Mouse (Mus musculus) midbrain, embryonic 12.5 days (tissue): Measurements from ENCODE around the gene Cadps. TPM values are rescaled to one million over a fixed set of nuclear protein-coding genes. Genes with fewer than 3 reads are reported as not detected.

ENCODE experiments used
- ATAC-seq: fragments of 200-750 bp; cut with Nextera tagmentation; 2 replicates; pipeline ENCODE4 v1.8.0; 2017; ENCODE audit warnings: low read depth, moderate TSS enrichment, moderate library complexity; ENCODE audit not compliant: low FRiP score
- H3K27ac ChIP-seq: fragments of 300-500 bp; sonication (generic); replicated peaks from 2 replicates; pipeline ENCODE4 v1.5.1; 2016; ENCODE audit warnings: mild to moderate bottlenecking
- H3K27me3 ChIP-seq: fragments of 300-500 bp; sonication (generic); 2 replicates; pipeline ENCODE4 v1.6.1; 2016; ENCODE audit warnings: mild to moderate bottlenecking
- H3K36me3 ChIP-seq: fragments of 300-500 bp; sonication (generic); 2 replicates; pipeline ENCODE4 v1.6.1; 2016
- H3K4me1 ChIP-seq: fragments of 300-500 bp; sonication (generic); 2 replicates; pipeline ENCODE4 v1.6.1; 2016
- H3K4me2 ChIP-seq: fragments of 300-500 bp; sonication (generic); replicated peaks from 2 replicates; pipeline ENCODE4 v1.6.1; 2016; ENCODE audit warnings: mild to moderate bottlenecking, moderate library complexity
- H3K4me3 ChIP-seq: fragments of 300-500 bp; sonication (generic); 2 replicates; pipeline ENCODE4 v1.5.1; 2016; ENCODE audit warnings: mild to moderate bottlenecking
- H3K9ac ChIP-seq: fragments of 300-500 bp; sonication (generic); replicated peaks from 2 replicates; pipeline ENCODE4 v1.6.1; 2016; ENCODE audit warnings: mild to moderate bottlenecking, moderate library complexity
- H3K9me3 ChIP-seq: fragments of 300-500 bp; sonication (generic); 2 replicates; pipeline ENCODE4 v1.6.1; 2016; ENCODE audit warnings: mild to moderate bottlenecking
- WGBS: fragments of 180-500 bp; shearing (Covaris S2); methylation state at CpG from one replicate; pipeline ENCODE4 v1.1.7; 2016; 5-methylcytosine and 5-hydroxymethylcytosine counted together
- polyA plus RNA-seq: library from polyadenylated mRNA; unstranded; fragments of >200 nt; fragmentation: Nextera tagmentation; extraction: Ambion mirVana; gene quantifications from 2 replicates; pipeline ENCODE4 v1.2.1, GENCODE M21; 2016

The Cadps gene
- polyA plus RNA-seq, 1 experiment from 2014 or later, result 15.0 TPM

DNA sequence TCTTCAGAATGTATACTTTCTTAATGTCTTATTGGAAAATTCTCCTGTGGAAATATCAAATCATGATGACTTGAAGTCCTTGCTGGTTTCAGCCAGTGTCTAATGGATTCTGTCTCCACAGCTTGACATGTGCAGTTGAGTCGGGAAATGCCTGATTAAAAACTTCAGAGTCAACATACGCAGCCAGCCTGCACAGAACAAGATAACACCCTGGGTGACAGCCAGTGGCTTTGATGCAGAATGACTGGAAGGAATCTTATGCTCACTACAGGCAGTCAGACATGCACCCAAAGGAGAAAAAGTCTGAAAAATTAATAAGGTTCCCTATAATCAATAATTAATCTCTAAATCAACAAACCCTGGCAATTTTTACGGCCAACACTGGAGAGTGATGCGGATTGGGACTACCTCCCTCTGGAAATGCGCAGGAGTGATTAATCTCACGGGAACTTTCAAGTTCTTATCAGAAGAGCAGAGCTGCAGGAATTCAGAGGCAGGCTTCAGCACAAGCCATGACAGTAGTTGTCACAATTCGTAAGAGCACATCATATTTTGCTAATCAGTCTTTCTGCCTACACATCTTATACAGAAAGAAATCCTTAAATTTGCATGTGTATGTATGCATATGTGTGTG is 185.6 kb downstream of the Cadps start:
- H3K9ac ChIP-seq, result no peak overlapping the region
- no peaks in the 10 kb centered on the region for H3K9me3 ChIP-seq
- ATAC-seq, result peak; percentile 54; the same call in 1 of the 2 replicates
- no peak overlapping the region for H3K4me3 ChIP-seq
- no peak overlapping the region for H3K27ac ChIP-seq
- 72% methylated on average over 7 of the region's 7 CpGs for WGBS
- H3K27me3 ChIP-seq, result no peaks in the 10 kb centered on the region
- H3K4me1 ChIP-seq, result no peaks in the 10 kb centered on the region
- no peak overlapping the region for H3K4me2 ChIP-seq
- no peaks in the 10 kb centered on the region for H3K36me3 ChIP-seq

DNA sequence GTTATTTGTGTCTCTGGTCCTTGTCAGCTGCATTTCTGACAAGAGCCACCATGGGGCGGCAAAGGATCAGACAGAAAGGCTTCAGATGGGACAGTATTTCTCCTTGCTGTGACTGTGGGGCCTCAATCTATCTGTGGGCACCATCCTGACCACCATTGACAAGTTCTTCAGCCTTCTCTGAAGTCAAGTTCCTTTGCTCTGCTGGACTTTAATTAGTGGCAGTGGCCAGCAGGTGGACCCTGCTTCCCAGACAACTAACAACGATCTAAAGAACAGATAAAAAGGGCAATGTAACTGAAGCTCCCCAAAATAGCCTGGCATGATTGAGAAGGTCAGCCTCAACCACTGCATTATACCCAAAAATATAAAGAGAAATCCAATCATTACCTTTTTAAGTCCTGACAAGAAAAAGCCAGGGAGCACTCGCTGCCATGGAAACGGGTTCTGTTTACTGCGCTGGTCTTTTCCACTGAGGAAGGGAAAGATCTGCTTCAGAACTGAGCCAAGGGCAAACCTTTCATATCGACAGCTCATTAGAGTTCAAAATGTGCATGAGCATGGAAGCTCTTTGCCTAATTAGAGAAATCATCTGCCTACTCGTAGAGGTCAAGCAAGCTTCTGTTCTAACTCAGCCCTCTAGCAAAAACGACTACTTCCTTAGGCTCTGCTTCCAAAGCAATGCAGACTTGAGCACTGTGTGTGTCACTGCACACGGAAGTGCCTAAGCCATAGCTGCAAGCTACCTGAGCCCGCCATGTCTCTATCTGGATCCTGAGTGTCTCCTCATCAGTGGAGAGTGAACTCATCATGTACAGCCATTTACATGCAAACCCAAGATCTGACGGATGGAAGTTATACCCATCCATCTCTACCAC is 198.4 kb downstream of the Cadps start:
- Histone ChIP-seq H3K27me3 (no peaks in the 10 kb centered on the region), H3K36me3 (no peaks in the 10 kb centered on the region), H3K9ac (no peak overlapping the region), H3K4me1 (no peaks in the 10 kb centered on the region), H3K4me2 (no peak overlapping the region), H3K27ac (no peak overlapping the region), H3K4me3 (no peak overlapping the region), H3K9me3 (no peaks in the 10 kb centered on the region)
- peak; percentile 65; the same call in 1 of the 2 replicates for ATAC-seq
- WGBS, result 78% methylated on average over 11 of the region's 11 CpGs

DNA sequence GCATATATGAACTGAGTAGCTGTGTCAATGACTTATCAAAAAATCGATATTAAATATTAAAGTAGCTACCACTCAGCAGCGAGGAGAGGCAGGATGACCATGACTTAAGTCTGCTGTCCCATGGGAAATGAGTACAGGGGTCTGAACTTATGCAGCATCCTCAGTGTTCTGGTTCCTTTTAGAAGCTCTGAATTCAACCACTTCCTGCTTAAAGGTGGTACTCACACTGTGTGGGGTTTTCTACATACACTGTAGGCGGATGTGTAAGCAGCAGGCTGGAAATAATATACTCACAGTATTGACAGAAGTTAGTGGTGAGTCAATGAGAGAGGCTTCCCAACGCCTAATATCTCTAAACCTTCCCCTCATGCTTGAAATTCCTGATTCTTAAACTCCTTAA is 215.9 kb downstream of the Cadps start:
- Histone ChIP-seq H3K4me1 (no peaks in the 10 kb centered on the region), H3K9me3 (no peaks in the 10 kb centered on the region; the same call in 1 of the 2 replicates)

DNA sequence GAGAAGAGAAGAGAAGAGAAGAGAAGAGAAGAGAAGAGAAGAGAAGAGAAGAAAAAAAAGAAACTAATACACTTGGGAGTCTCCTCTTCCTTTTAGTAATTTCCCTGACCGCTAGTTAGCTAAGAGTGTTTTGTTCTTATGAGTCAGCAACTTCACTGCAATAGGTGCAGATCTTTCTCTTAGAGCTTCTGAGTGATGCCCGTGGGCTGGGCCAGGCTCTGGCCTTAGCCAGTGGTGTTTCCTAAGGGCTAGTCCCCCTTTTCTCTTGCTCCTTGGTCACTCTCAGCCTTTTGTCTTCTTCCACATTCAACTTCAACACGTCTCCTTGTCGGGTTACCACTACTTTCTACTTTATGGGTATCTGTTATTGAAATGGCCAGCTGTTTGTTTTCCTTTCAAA is 216.7 kb downstream of the Cadps start:
- no peaks in the 10 kb centered on the region for H3K27me3 ChIP-seq
- no peak overlapping the region for H3K4me2 ChIP-seq
- H3K4me3 ChIP-seq, result no peak overlapping the region
- ATAC-seq, result no peak
- H3K36me3 ChIP-seq, result peaks cover 6% of the 10 kb centered on the region; the same call in 1 of the 2 replicates
- no peaks in the 10 kb centered on the region; the same call in 1 of the 2 replicates for H3K9me3 ChIP-seq
- WGBS, result 85% methylated on average over 4 of the region's 4 CpGs
- no peak overlapping the region for H3K9ac ChIP-seq
- no peak overlapping the region for H3K27ac ChIP-seq
- no peaks in the 10 kb centered on the region for H3K4me1 ChIP-seq

More for the DNA sequence above, 215.9 kb downstream of the Cadps start:
- Histone ChIP-seq H3K27ac (no peak overlapping the region), H3K4me3 (no peak overlapping the region), H3K4me2 (no peak overlapping the region), H3K36me3 (peaks cover 6% of the 10 kb centered on the region; the same call in 1 of the 2 replicates), H3K9ac (no peak overlapping the region), H3K27me3 (no peaks in the 10 kb centered on the region)
- 85% methylated on average over 4 of the region's 4 CpGs for WGBS
- no peak for ATAC-seq

DNA sequence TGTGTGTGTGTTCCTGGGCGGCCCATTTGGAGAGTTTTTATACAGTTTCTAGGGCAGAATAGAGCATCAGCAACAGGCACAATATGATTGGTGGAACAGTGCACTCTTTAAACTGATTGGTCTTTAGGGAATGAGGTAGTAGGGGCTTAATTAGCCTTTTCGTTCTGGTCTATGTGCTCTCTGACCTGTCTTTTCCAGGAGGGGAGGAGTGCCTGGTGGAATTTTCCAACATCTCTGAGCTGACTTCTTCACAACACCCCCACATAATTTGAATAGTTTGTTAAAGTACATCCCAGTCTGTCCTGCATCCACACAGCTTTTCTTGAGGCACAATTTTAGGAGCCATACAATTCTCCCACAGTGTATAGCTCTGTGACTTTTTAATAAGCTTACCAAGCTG is 220.8 kb downstream of the Cadps start:
- H3K4me1 ChIP-seq, result no peaks in the 10 kb centered on the region
- WGBS, result 91% methylated on average over 2 of the region's 2 CpGs
- H3K27me3 ChIP-seq, result no peaks in the 10 kb centered on the region
- no peak overlapping the region for H3K9ac ChIP-seq
- no peak overlapping the region for H3K4me3 ChIP-seq
- no peak overlapping the region for H3K4me2 ChIP-seq
- no peaks in the 10 kb centered on the region; the same call in 1 of the 2 replicates for H3K9me3 ChIP-seq
- peaks cover 6% of the 10 kb centered on the region; the same call in 1 of the 2 replicates for H3K36me3 ChIP-seq
- no peak for ATAC-seq
- H3K27ac ChIP-seq, result no peak overlapping the region

DNA sequence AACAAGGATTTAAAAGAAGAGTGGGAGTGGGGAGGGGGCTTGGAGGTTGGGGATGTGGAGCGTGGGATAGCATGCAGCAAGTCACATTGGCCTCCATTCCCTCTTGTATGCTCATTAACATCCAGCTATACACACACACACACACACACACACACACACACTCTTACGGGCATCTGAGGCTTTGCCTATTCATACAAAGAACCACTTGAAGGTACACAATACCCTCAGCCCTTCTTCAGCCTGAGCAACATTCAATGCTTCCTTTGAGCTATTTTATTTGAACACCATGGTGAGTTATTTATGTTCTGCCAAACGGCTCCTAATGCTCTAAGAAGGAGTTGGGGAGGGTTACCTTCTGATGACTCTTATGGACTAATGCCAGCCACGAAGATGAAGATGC is 227.6 kb downstream of the Cadps start:
- Histone ChIP-seq H3K4me3 (no peak overlapping the region), H3K27ac (no peak overlapping the region), H3K4me1 (peaks cover 8% of the 10 kb centered on the region; the same call in 1 of the 2 replicates), H3K4me2 (no peak overlapping the region), H3K9ac (no peak overlapping the region), H3K9me3 (no peaks in the 10 kb centered on the region), H3K36me3 (0 out of 2 replicates have a peak, but pooled peaks cover 4% of the 10 kb centered on the region), H3K27me3 (no peaks in the 10 kb centered on the region)
- peak; percentile 60; the same call in 1 of the 2 replicates for ATAC-seq
- WGBS, result 57% methylated on average over 4 of the region's 4 CpGs

DNA sequence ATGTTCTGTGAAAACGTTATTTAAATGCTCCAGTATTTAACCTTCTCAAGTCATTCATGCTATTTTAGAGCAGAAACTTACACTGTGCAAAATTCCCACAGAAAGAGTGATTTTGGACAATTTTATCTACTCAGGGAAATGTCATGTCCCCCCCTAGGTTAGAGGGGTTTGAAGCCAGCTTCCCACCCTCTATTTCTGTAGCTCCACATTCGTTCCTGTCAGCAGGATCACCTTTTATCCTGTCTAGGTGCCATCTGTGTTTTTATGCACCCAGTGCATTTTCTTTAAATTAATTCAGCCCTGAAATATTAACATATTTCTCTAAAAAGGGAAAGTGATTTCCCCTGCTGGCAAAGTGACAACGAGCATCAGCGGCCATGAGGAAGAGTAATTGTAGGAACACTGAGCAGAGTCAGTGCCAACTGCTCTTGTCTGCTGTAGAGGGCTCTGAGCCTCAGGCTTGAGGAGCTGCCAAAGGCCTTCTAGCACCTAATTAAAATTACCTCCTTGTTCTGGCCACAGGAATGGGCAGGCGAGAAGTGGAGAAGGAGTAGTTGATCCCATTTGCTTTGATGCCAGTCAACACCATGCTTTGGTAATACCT is 230.3 kb downstream of the Cadps start:
- no peak overlapping the region for H3K4me2 ChIP-seq
- no peak overlapping the region for H3K4me3 ChIP-seq
- H3K9ac ChIP-seq, result no peak overlapping the region
- no peak overlapping the region for H3K27ac ChIP-seq
- no peaks in the 10 kb centered on the region for H3K27me3 ChIP-seq
- peaks cover 8% of the 10 kb centered on the region; the same call in 1 of the 2 replicates for H3K4me1 ChIP-seq
- ATAC-seq, result no peak
- no peaks in the 10 kb centered on the region for H3K9me3 ChIP-seq
- H3K36me3 ChIP-seq, result 0 out of 2 replicates have a peak, but pooled peaks cover 4% of the 10 kb centered on the region
- WGBS, result 87% methylated on average over 5 of the region's 5 CpGs

DNA sequence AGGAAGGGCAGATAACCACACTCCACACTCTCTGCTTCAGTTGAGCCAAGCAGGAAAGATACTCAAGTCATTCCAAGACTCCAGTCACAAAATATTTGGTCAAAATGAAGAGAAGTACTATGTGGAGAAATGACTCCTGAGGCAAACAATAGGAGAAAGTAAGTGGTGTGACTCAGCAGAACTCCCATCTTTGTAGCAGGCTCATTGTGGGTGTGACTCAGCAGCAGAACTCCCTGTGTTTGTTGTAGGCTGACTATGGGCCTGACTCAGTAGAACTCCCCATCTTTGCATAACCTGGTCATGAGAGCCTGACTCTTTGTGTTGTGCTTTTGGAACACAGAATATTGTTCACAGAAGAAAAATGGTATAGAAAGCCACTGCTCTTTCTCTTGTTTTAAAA is 231.1 kb downstream of the Cadps start:
- no peak for ATAC-seq
- peaks cover 8% of the 10 kb centered on the region; the same call in 1 of the 2 replicates for H3K4me1 ChIP-seq
- no peak overlapping the region for H3K4me2 ChIP-seq
- H3K4me3 ChIP-seq, result no peak overlapping the region
- H3K9me3 ChIP-seq, result no peaks in the 10 kb centered on the region
- H3K9ac ChIP-seq, result no peak overlapping the region
- 0 out of 2 replicates have a peak, but pooled peaks cover 2% of the 10 kb centered on the region for H3K36me3 ChIP-seq
- no peaks in the 10 kb centered on the region for H3K27me3 ChIP-seq
- no peak overlapping the region for H3K27ac ChIP-seq

DNA sequence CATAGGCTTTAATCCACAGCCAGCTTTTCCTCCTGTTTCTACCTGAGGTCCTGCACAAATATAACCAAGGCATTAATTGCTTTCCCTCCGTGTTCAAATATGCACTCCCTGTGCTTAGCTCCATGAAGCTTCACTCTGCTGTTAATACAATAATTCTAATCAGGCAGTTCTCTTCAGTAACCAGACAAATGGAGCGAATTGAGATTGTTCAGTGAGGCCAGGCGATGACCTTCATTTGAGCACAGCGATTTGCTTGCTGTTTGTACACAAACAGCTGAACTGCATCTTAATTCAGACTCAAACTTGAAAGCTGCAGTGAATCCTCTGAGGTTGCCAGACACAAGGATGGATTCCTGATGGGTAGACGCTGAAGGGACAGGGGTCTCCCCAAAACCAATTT is 239.3 kb downstream of the Cadps start:
- no peak overlapping the region for H3K27ac ChIP-seq
- 72% methylated on average over 5 of the region's 5 CpGs for WGBS
- H3K4me2 ChIP-seq, result no peak overlapping the region
- H3K9me3 ChIP-seq, result no peaks in the 10 kb centered on the region
- no peaks in the 10 kb centered on the region for H3K36me3 ChIP-seq
- H3K9ac ChIP-seq, result no peak overlapping the region
- peaks cover 4% of the 10 kb centered on the region; the same call in 1 of the 2 replicates for H3K4me1 ChIP-seq
- ATAC-seq, result no peak
- H3K4me3 ChIP-seq, result no peak overlapping the region
- H3K27me3 ChIP-seq, result no peaks in the 10 kb centered on the region

DNA sequence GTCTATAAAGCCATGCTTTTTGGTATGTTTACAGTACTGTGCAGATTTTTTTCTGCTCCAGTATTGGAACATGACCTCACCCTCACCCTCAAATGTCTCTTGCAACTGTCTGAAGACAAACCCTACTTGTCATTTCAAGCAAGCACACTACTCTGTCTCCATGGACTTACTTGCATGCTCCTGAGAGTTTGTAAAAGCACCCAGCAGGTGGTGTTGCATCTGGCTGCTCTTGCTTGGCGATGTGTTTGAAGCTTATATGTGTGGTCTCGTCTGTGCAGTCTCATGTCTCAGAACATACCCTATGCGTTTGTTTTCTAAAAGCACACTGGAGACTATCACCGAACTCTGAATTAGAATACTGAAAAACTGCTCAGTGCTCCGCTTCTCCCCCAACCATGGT is 241.2 kb downstream of the Cadps start:
- Histone ChIP-seq H3K4me1 (peaks cover 4% of the 10 kb centered on the region; the same call in 1 of the 2 replicates), H3K36me3 (no peaks in the 10 kb centered on the region), H3K27me3 (no peaks in the 10 kb centered on the region), H3K9me3 (no peaks in the 10 kb centered on the region), H3K4me2 (no peak overlapping the region), H3K4me3 (no peak overlapping the region), H3K9ac (no peak overlapping the region), H3K27ac (no peak overlapping the region)
- 76% methylated on average over 5 of the region's 5 CpGs for WGBS
- no peak for ATAC-seq

DNA sequence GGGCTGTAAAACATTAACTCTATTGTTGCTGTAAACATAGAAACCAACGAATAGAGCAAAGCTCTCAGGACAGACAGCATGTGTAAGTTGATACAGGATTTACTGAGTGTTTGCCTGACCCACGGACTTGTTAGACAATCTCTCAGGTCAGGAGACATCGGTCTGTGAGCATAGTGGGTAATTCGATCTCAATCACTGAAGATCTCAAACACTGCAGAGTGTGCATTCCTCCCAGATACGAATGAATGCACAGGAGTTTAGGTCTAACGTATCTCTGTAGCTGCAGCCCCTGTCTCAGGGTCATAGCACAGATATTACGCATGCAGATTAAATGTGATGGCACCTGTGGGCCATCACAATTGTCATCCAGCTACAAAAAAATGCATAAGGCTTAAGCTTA is 242.1 kb downstream of the Cadps start:
- Histone ChIP-seq H3K27ac (no peak overlapping the region), H3K4me3 (no peak overlapping the region), H3K36me3 (no peaks in the 10 kb centered on the region), H3K9me3 (no peaks in the 10 kb centered on the region), H3K27me3 (no peaks in the 10 kb centered on the region), H3K4me2 (no peak overlapping the region), H3K4me1 (peaks cover 4% of the 10 kb centered on the region; the same call in 1 of the 2 replicates), H3K9ac (no peak overlapping the region)
- 36% methylated on average over 7 of the region's 7 CpGs for WGBS
- no peak for ATAC-seq

DNA sequence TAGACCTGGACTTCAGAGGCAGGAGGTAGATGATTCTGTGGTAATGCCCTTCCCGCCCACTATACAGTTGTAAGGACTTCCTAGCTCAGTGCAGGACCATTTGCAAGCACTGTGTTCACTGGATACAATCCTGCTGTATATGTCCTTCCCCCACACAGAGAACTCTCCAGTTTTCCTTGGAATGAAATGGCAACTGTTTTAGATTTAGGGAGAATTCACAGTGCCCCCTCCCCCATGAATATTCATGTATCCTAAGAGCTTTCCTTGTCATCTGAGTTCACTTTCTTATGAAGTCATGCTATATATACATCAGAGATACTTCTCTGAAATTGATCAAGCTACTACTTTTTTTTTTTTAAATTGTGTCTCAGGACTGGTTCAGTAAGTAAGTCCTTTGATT is 244.7 kb downstream of the Cadps start:
- Histone ChIP-seq H3K27ac (no peak overlapping the region), H3K27me3 (no peaks in the 10 kb centered on the region), H3K4me3 (no peak overlapping the region), H3K36me3 (no peaks in the 10 kb centered on the region), H3K4me2 (no peak overlapping the region), H3K9ac (no peak overlapping the region), H3K4me1 (0 out of 2 replicates have a peak, but pooled peaks cover 4% of the 10 kb centered on the region), H3K9me3 (no peaks in the 10 kb centered on the region)
- 74% methylated on average over 1 of the region's 1 CpGs for WGBS
- no peak for ATAC-seq
